Mouse (Mus musculus) A20 (cell line): ENCODE measurements at regions not wholly inside any gene's neighbourhood (a gene's known extent, or its start where the extent isn't known, plus 50 kb on each side); places are given as distances from the start of the nearest gene placed in this dataset.
"Not testable (repeated sequence)": the region's sequence is repeated elsewhere in the genome, so short reads cannot be mapped to it uniquely, and the experiment has no call there.

Experiments used
- DNase-seq: peaks from one replicate; pipeline ENCODE4 v3.0.0-alpha.2; 2011; ENCODE audit warnings: low read depth, low spot score

DNA sequence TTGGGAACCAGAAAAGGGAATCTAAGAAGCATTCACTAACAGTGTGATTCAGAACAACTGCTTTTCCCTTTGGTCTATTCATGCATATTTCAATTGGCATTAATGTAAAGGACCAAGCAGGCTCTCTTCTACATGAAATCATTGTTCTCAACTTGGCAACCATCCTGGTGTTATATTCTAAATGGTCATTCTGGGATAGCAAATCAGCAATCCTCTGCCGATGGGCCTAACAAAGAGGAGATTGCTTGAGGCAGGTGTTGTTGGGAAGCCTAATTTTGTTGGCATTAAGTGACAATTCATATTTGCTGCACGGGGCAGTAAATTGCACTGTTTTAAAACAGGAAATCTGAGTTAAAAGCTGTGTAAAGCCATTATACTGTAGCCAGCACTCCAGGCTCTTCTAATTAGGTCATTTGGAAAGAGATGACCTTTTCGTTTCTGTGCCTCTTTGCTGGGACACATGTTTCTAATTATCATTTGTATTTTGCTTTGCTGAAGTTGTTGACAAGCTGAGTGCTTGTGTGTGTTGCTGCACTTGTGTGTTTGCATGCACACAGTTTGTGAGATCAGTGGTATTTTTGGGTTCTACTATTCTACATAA lies 275.4 kb downstream of the Cetn3 start:
- DNase-seq, result no peak

DNA sequence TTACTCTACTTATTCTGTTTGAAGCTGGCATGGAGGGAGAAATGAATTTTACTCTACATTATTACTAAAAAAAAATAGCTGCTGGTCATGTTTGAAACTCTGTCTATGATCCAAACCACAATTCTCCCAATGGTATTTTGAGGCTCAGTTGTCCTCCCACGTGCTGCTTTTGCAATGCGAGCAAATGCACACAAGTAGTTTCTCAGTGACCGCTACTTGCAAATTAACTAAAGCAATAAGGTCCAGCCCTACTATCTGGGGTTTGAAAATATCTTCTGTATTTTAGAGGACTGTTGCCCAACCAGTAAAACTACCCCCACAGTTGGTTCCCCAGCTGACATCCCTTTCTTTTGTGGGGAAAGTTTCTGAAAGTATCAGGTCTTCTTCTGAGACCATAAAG lies 276.0 kb downstream of the Cetn3 start:
- DNase-seq, result no peak

GRCm38 (mm10) chr13:82059498-82059897 lies 276.6 kb downstream of the Cetn3 start:
- DNase-seq, result no peak

GRCm38 (mm10) chr13:82063880-82064279 lies 281.0 kb downstream of the Cetn3 start:
- DNase-seq, result not testable (repeated sequence)

GRCm38 (mm10) chr13:82066174-82066573 lies 283.3 kb downstream of the Cetn3 start:
- no peak for DNase-seq

DNA sequence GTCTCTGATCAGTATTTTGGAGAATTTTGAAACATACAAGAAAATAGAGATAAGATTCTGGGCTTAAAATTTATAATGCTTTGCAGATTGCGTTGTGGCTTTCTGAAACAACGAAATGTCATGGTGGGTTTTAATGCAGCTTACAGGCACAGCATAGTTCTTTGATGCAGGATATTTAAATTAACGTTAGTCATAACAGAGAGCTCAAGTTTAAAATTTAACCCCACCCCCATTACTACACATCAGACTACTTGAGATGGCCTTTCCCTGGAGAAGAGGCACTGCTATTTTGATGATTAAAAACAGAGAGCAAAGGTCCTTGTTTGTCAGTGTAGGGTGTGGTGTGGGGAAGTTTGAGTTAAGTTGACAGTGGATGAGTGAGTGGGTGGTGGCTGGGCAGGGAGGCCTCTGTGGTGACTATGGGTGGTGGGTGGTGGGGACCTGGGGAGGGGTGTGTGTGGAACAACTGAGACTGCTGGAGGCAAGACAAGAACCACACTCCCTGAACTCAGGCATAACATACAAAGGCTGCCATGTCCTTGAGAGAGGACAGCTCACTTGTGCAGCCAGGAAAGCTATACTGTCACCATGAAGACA lies 283.9 kb downstream of the Cetn3 start:
- DNase-seq, result no peak

GRCm38 (mm10) chr13:82072449-82072848 lies 289.6 kb downstream of the Cetn3 start:
- DNase-seq, result no peak

DNA sequence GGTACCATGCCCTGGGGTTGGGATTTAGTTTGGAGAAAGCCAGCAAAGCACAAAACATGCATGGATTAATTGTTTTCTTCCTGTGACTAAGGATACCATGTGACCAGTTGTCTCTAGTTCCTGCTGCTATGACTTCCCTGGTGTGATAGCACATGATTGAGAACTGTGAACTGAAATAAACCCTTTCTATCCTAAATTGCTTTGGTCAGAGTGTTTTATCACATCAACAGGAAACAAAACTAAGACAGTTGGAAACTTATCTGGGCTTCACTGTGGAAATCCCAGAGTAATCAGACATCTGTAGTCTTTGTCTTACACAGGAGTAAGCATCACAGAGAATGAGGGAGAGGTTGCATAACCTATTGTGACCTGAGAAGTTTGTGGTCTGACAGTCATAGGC lies 290.5 kb downstream of the Cetn3 start:
- DNase-seq, result no peak

GRCm38 (mm10) chr13:82081375-82081774 lies 298.5 kb downstream of the Cetn3 start:
- no peak for DNase-seq

DNA sequence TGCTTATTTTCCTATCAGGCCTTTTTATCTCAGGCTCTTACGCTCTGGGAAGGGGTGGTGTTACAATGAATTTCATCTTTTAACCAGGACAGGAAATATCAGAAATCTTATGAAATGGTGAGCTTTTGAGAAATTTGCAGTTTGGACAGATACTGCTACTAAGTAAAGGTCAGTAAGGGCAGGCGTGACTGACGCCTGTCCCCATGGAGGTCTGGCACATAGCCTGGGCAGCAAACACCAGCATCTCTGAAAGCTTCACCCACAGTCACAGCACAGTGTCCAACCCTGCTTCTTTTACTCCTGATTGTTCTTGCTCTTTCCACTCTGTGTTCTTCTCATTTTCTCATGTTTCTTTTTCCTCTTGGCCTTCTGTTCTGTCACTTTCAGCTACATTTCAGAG lies 304.8 kb downstream of the Cetn3 start:
- no peak for DNase-seq

DNA sequence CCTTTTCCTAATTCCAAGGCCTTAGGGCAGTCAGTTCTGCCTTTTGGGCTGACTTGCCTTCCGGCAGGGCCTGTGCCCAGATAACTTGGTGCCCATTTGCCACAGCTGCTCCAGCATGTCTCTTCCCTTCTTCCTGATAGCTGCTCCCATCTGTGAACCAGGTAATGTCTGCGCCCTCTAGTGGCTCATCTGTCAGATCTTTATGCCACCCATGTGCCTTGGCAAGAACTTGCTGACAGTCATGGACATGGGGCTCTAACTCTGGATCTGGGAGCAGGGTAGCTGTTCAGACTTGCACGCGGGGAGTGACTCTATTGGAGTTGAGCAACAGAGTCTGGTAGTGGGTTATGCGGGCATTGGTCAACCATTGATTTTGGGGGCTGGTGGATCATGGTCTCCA lies 309.3 kb downstream of the Cetn3 start:
- peak; percentile 48 for DNase-seq

DNA sequence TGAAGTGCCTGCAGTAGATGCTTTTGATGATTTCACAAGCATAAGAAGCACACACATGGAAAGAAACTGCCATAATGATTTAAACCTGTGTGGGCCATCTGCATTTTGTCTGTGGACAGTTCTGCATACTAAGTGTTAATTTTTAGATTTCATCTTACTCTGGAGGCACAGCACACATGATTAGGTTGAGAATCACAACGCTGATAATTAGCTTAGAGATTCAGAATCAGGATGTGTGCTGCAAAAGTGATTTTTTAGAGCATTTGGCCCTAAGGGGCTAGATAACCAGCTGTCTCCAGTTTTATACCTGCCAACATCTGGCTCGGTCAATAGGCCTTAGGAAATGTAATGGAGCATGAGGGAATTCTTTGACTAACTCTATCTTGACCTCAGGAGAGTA lies 323.2 kb downstream of the Cetn3 start:
- DNase-seq, result no peak

- no peak for DNase-seq
Observed at GRCm38 (mm10) chr13:82129777-82130735, 347.2 kb downstream of the Cetn3 start.
